Mouse (Mus musculus): ENCODE data around the gene Trim15. TPM values are rescaled to one million over a fixed set of nuclear protein-coding genes. Genes with fewer than 3 reads are reported as not detected.
A peak's percentile ranks its signal among the peaks of the same experiment; 100 is the strongest.
"Not testable (repeated sequence)": the region's sequence is repeated elsewhere in the genome, so short reads cannot be mapped to it uniquely, and the experiment has no call there.

Trim15 gene
- polyA plus RNA-seq, 1 experiment from 2014 or later: 0.59 TPM

- H3K36me3 ChIP-seq (replicated peaks); H3K9ac ChIP-seq; H3K27me3 ChIP-seq; H3K27ac ChIP-seq (replicated peaks); H3K9me3 ChIP-seq (replicated peaks); H3K4me3 ChIP-seq (replicated peaks): not testable (repeated sequence)
- ATAC-seq (ENCODE audit: insufficient read depth): peak; percentile 40; the same call in 1 of the 2 replicates
- WGBS (ENCODE audit: insufficient replicate concordance): 10% methylated on average over 5 of the region's 5 CpGs
- Histone ChIP-seq H3K4me2 (peak overlapping the region; percentile 20; the same call in 1 of the 2 replicates), H3K4me1 (replicated peaks) (peaks cover 12% of the 10 kb centered on the region; the same call in 1 of the 2 replicates)
Measured at GRCm38 (mm10) chr17:36826002-36826401, 41.0 kb downstream of the Trim15 start.

GRCm38 (mm10) chr17:36825525-36825924 lies 41.5 kb downstream of the Trim15 start:
- H3K4me2 ChIP-seq: no peak overlapping the region
- no peaks in the 10 kb centered on the region for H3K9me3 ChIP-seq (replicated peaks)
- peaks cover 12% of the 10 kb centered on the region; the same call in 1 of the 2 replicates for H3K4me1 ChIP-seq (replicated peaks)
- ATAC-seq (ENCODE audit: insufficient read depth): no peak
- peaks cover 9% of the 10 kb centered on the region; the same call in 1 of the 2 replicates for H3K27me3 ChIP-seq
- WGBS (ENCODE audit: insufficient replicate concordance): 10% methylated on average over 4 of the region's 4 CpGs
- H3K36me3 ChIP-seq (replicated peaks): no peaks in the 10 kb centered on the region
- no peak overlapping the region for H3K27ac ChIP-seq (replicated peaks)
- H3K9ac ChIP-seq: no peak overlapping the region
- H3K4me3 ChIP-seq (replicated peaks): no peak overlapping the region

DNA sequence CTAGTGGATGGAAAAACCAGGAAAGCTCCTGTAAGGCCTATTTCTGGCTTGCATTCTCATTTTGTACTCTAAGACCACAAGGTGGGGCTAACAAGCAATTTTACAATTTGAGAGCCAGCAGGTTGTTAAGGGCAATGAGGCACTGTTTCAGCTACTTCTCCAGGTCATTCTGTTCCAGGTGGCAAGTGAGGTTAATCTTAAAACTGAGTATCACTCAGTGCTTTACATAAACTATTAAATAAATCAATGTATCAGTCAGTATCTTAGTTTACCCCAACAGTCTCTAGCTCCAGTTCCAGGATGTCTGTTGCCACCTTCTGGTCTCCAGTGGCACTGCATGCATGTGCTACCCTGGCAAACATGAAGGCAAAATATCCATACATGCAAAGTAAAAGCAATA lies 43.0 kb downstream of the Trim15 start:
- H3K27ac ChIP-seq (replicated peaks): no peak overlapping the region
- H3K36me3 ChIP-seq (replicated peaks): no peaks in the 10 kb centered on the region
- no peaks in the 10 kb centered on the region for H3K9me3 ChIP-seq (replicated peaks)
- H3K4me2 ChIP-seq: no peak overlapping the region
- no peak overlapping the region for H3K4me3 ChIP-seq (replicated peaks)
- peaks cover 12% of the 10 kb centered on the region; the same call in 1 of the 2 replicates for H3K4me1 ChIP-seq (replicated peaks)
- ATAC-seq (ENCODE audit: insufficient read depth): no peak
- H3K9ac ChIP-seq: no peak overlapping the region
- H3K27me3 ChIP-seq: 0 out of 2 replicates have a peak, but pooled peaks cover 5% of the 10 kb centered on the region

DNA sequence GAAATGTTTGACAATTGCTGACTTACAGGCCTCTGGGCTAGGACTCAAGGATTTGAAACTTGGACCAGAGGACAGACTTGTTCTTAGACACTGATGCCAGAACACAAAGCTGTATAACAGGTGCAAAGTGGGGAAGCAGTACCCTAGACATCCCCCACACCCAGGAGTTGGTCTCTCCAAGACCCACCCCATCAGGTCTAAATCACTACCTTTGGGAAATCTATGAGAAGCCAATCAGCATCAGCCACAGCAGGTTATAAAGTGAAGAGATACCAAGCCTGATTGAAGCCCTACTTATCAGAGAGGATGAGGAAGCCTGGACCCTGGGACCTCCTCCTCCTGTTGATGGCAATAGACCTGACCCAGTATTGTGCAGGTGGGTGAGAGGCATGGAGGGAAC lies 55.1 kb downstream of the Trim15 start, which contains the start of gene H2-M10.6:
Gene H2-M10.6 (plus strand): TSS at position 301 of the 400 bp plus-strand sequence.
- no peaks in the 10 kb centered on the region for H3K9me3 ChIP-seq (replicated peaks)
- no peak within 1 kb of the TSS for H3K9ac ChIP-seq
- no peaks in the 10 kb centered on the region for H3K4me1 ChIP-seq (replicated peaks)
- no peak within 1 kb of the TSS for H3K4me3 ChIP-seq (replicated peaks)
- no peaks in the 10 kb centered on the region for H3K27me3 ChIP-seq
- ATAC-seq (ENCODE audit: insufficient read depth): no peak
- no peak within 1 kb of the TSS for H3K4me2 ChIP-seq
- H3K27ac ChIP-seq (replicated peaks): no peak within 1 kb of the TSS
- no peaks in the 10 kb centered on the region for H3K36me3 ChIP-seq (replicated peaks)

Other genes starting within 250 kb of the Trim15 start
- not detected in 2 replicates for gene H2-M9, start 224.5 kb downstream of the Trim15 start, polyA plus RNA-seq (2015; fragmentation: Nextera tagmentation; extraction: Ambion mirVana)
- gene H2-M1, start 195.0 kb downstream of the Trim15 start, polyA plus RNA-seq (2015; fragmentation: Nextera tagmentation; extraction: Ambion mirVana): not detected in 2 replicates
- not detected in 2 replicates for gene H2-M10.5, start 94.3 kb downstream of the Trim15 start, polyA plus RNA-seq (2015; fragmentation: Nextera tagmentation; extraction: Ambion mirVana)
- not detected in 2 replicates for gene H2-M10.6, start 55.0 kb downstream of the Trim15 start, polyA plus RNA-seq (2015; fragmentation: Nextera tagmentation; extraction: Ambion mirVana)
- 14.9 and 17.7 TPM in 2 replicates for gene Trim26, start 30.1 kb downstream of the Trim15 start, polyA plus RNA-seq (2015; fragmentation: Nextera tagmentation; extraction: Ambion mirVana)
- 300 and 303 TPM in 2 replicates for gene Trim10, start 2.4 kb upstream of the Trim15 start, polyA plus RNA-seq (2015; fragmentation: Nextera tagmentation; extraction: Ambion mirVana)
- gene Trim40, start 22.9 kb upstream of the Trim15 start, polyA plus RNA-seq (2015; fragmentation: Nextera tagmentation; extraction: Ambion mirVana): not detected in 2 replicates
- gene Trim31, start 30.9 kb upstream of the Trim15 start, polyA plus RNA-seq (2015; fragmentation: Nextera tagmentation; extraction: Ambion mirVana): not detected in 2 replicates
- 0.14 and 0.20 TPM in 2 replicates for gene Rnf39, start 75.7 kb upstream of the Trim15 start, polyA plus RNA-seq (2015; fragmentation: Nextera tagmentation; extraction: Ambion mirVana)
- 25.7 and 30.8 TPM in 2 replicates for gene Ppp1r11, start 84.5 kb upstream of the Trim15 start, polyA plus RNA-seq (2015; fragmentation: Nextera tagmentation; extraction: Ambion mirVana)
- 18.7 and 21.5 TPM in 2 replicates for gene Znrd1, start 91.3 kb upstream of the Trim15 start, polyA plus RNA-seq (2015; fragmentation: Nextera tagmentation; extraction: Ambion mirVana)
- 2.2 and 2.5 TPM in 2 replicates for gene Znrd1as, start 91.4 kb upstream of the Trim15 start, polyA plus RNA-seq (2015; fragmentation: Nextera tagmentation; extraction: Ambion mirVana)
- gene 2410137M14Rik, start 114.0 kb upstream of the Trim15 start, polyA plus RNA-seq (2015; fragmentation: Nextera tagmentation; extraction: Ambion mirVana): not detected in 2 replicates
- gene H2-M5, start 122.3 kb upstream of the Trim15 start, polyA plus RNA-seq (2015; fragmentation: Nextera tagmentation; extraction: Ambion mirVana): not detected in 2 replicates
- gene Zfp57, start 134.0 kb upstream of the Trim15 start, polyA plus RNA-seq (2015; fragmentation: Nextera tagmentation; extraction: Ambion mirVana): 3.2 and 3.8 TPM in 2 replicates
- not detected in 2 replicates for gene Mog, start 156.2 kb upstream of the Trim15 start, polyA plus RNA-seq (2015; fragmentation: Nextera tagmentation; extraction: Ambion mirVana)
- gene Gabbr1, start 178.8 kb upstream of the Trim15 start, polyA plus RNA-seq (2015; fragmentation: Nextera tagmentation; extraction: Ambion mirVana): 0.25 and 0.66 TPM in 2 replicates
- not detected in 2 replicates for gene Olfr90, start 221.3 kb upstream of the Trim15 start, polyA plus RNA-seq (2015; fragmentation: Nextera tagmentation; extraction: Ambion mirVana)
- not detected in 2 replicates for gene Olfr91, start 231.1 kb upstream of the Trim15 start, polyA plus RNA-seq (2015; fragmentation: Nextera tagmentation; extraction: Ambion mirVana)